Mouse (Mus musculus): Measurements from ENCODE around the gene Serpinb13.
"Not testable (repeated sequence)": the region's sequence is repeated elsewhere in the genome, so short reads cannot be mapped to it uniquely, and the experiment has no call there.

Serpinb13 gene

GRCm38 (mm10) chr1:106980684-106981083, at the start of gene Serpinb13:
Gene Serpinb13 (plus strand): TSS chr1:106980984.
- DNase-seq (ENCODE audit: low spot score in 2 of 2): no peak

- no peak for DNase-seq (ENCODE audit: low spot score in 2 of 2)
These were observed 48.8 kb upstream of the Serpinb13 start for GRCm38 (mm10) chr1:106931954-106932353.

- DNase-seq (ENCODE audit: low spot score in 2 of 2): no peak
These were observed 47.1 kb upstream of the Serpinb13 start for GRCm38 (mm10) chr1:106933658-106934057.

- DNase-seq (ENCODE audit: low spot score in 2 of 2): no peak
These were observed 46.5 kb upstream of the Serpinb13 start, which contains the start of gene Serpinb12 for GRCm38 (mm10) chr1:106934265-106934664. Gene Serpinb12 (plus strand): TSS chr1:106934449.

GRCm38 (mm10) chr1:106947217-106947616, 33.6 kb upstream of the Serpinb13 start:
- DNase-seq (ENCODE audit: low spot score in 2 of 2): no peak

- DNase-seq (ENCODE audit: low spot score in 2 of 2): no peak
These were observed 20.8 kb upstream of the Serpinb13 start for GRCm38 (mm10) chr1:106959981-106960380.

- DNase-seq (ENCODE audit: low spot score in 2 of 2): no peak
These were observed 19.8 kb upstream of the Serpinb13 start for GRCm38 (mm10) chr1:106961023-106961422.

- no peak for DNase-seq (ENCODE audit: low spot score in 2 of 2)
These were observed 2.3 kb downstream of the Serpinb13 start for GRCm38 (mm10) chr1:106983092-106983491.

GRCm38 (mm10) chr1:106983865-106984264, 3.1 kb downstream of the Serpinb13 start:
- no peak for DNase-seq (ENCODE audit: low spot score in 2 of 2)

- no peak for DNase-seq (ENCODE audit: low spot score in 2 of 2)
These were observed 19.6 kb downstream of the Serpinb13 start for GRCm38 (mm10) chr1:107000424-107000823.

- no peak for DNase-seq (ENCODE audit: low spot score in 2 of 2)
These were observed 21.0 kb downstream of the Serpinb13 start for GRCm38 (mm10) chr1:107001754-107002153.

GRCm38 (mm10) chr1:107006316-107006715, 25.5 kb downstream of the Serpinb13 start:
- no peak for DNase-seq (ENCODE audit: low spot score in 2 of 2)

- DNase-seq (ENCODE audit: low spot score in 2 of 2): no peak
These were observed 33.7 kb downstream of the Serpinb13 start for GRCm38 (mm10) chr1:107014530-107014929.

- no peak for DNase-seq (ENCODE audit: low spot score in 2 of 2)
These were observed 34.4 kb downstream of the Serpinb13 start for GRCm38 (mm10) chr1:107015210-107015609.

- no peak for DNase-seq (ENCODE audit: low spot score in 2 of 2)
These were observed 45.1 kb downstream of the Serpinb13 start for GRCm38 (mm10) chr1:107025886-107026285.

GRCm38 (mm10) chr1:107034236-107034635, 53.5 kb downstream of the Serpinb13 start:
- DNase-seq (ENCODE audit: low spot score in 2 of 2): not testable (repeated sequence)

All from spleen, postnatal 14 days (tissue).